Mouse (Mus musculus): ENCODE measurements around the gene Fut9. TPM values are rescaled to one million over a fixed set of nuclear protein-coding genes. Genes with fewer than 3 reads are reported as not detected.

Gene Fut9
- total and polyA plus RNA-seq, 3 experiments = not detected

- Histone ChIP-seq H3K27ac (ENCODE audit: insufficient read depth, low read depth) (no peak overlapping the region), H3K9me3 (replicated peaks; ENCODE audit: low read length) (peaks cover 5% of the 10 kb centered on the region), H3K9ac (ENCODE audit: insufficient read depth, low read depth) (no peak overlapping the region), H3K36me3 (replicated peaks in 1 of 2; ENCODE audit: control insufficient read depth in 1 of 2, insufficient read depth in 1 of 2, low read length in 1 of 2) (no peaks in the 10 kb centered on the region), H3K4me2 (ENCODE audit: insufficient read depth, low read depth, poor library complexity, severe bottlenecking) (no peak overlapping the region), H3K4me1 (ENCODE audit: control insufficient read depth in 1 of 2, insufficient read depth in 2 of 2) (no peaks in the 10 kb centered on the region), H3K79me2 (replicated peaks; ENCODE audit: control insufficient read depth, extremely low read depth, insufficient read depth, poor library complexity, severe bottlenecking) (no peaks in the 10 kb centered on the region), H3K27me3 (replicated peaks) (no peaks in the 10 kb centered on the region), H3K4me3 (replicated peaks in 1 of 3; ENCODE audit: low read depth in 2 of 3, low read length in 2 of 3, poor library complexity in 1 of 3) (no peak overlapping the region)
- DNase-seq (ENCODE audit: extremely low read depth) = no peak
- in situ Hi-C loops (cut with MboI; ENCODE audit: low pct_ligation_motif_present, low pct_unique_long_range_greater_than_20kb, low sequenced_read_pairs) (no loop called here), dilution Hi-C loops (cut with MboI; ENCODE audit: extremely low pct_ligation_motif_present, extremely low pct_unique_long_range_greater_than_20kb, low sequenced_read_pairs) (no loop called here)
- TF ChIP-seq CTCF (conservative IDR thresholded peaks at IDR 0.05 in 1 of 2, IDR thresholded peaks at IDR 0.05 in 1 of 2; ENCODE audit: low read depth in 2 of 2, low read length in 2 of 2) (no peak), UBTF (IDR thresholded peaks at IDR 0.05; ENCODE audit: low read depth, low read length) (no peak), MXI1 (IDR thresholded peaks at IDR 0.05; ENCODE audit: low read depth, low read length) (no peak), PAX5 (IDR thresholded peaks at IDR 0.05; ENCODE audit: low read length) (no peak), MEF2A (IDR thresholded peaks at IDR 0.05; ENCODE audit: borderline replicate concordance, low read depth, low read length) (no peak)
These were observed 13.3 kb upstream of the Fut9 start for GRCm38 (mm10) chr4:25813340-25813739.

- no peak for DNase-seq (ENCODE audit: extremely low read depth)
- in situ Hi-C loops (cut with MboI; ENCODE audit: low pct_ligation_motif_present, low pct_unique_long_range_greater_than_20kb, low sequenced_read_pairs) (no loop called here), dilution Hi-C loops (cut with MboI; ENCODE audit: extremely low pct_ligation_motif_present, extremely low pct_unique_long_range_greater_than_20kb, low sequenced_read_pairs) (no loop called here)
- H3K36me3 ChIP-seq (replicated peaks in 1 of 2; ENCODE audit: control insufficient read depth in 1 of 2, insufficient read depth in 1 of 2, low read length in 1 of 2) = no peaks in the 10 kb centered on the region
- no peak overlapping the region for H3K4me3 ChIP-seq (replicated peaks in 1 of 3; ENCODE audit: low read depth in 2 of 3, low read length in 2 of 3, poor library complexity in 1 of 3)
- peaks cover 1% of the 10 kb centered on the region for H3K9me3 ChIP-seq (replicated peaks; ENCODE audit: low read length)
- TF ChIP-seq KAT2A (IDR thresholded peaks at IDR 0.05; ENCODE audit: insufficient replicate concordance, low read length) (no peak), SMC3 (IDR thresholded peaks at IDR 0.05; ENCODE audit: low read depth, low read length) (no peak), PAX5 (IDR thresholded peaks at IDR 0.05; ENCODE audit: low read length) (no peak)
- no peak overlapping the region for H3K27ac ChIP-seq (ENCODE audit: insufficient read depth, low read depth)
- H3K79me2 ChIP-seq (replicated peaks; ENCODE audit: control insufficient read depth, extremely low read depth, insufficient read depth, poor library complexity, severe bottlenecking) = no peaks in the 10 kb centered on the region
- no peaks in the 10 kb centered on the region for H3K27me3 ChIP-seq (replicated peaks)
- H3K4me2 ChIP-seq (ENCODE audit: insufficient read depth, low read depth, poor library complexity, severe bottlenecking) = no peak overlapping the region
- H3K9ac ChIP-seq (ENCODE audit: insufficient read depth, low read depth) = no peak overlapping the region
- H3K4me1 ChIP-seq (ENCODE audit: control insufficient read depth in 1 of 2, insufficient read depth in 2 of 2) = no peaks in the 10 kb centered on the region
These were observed 10.0 kb upstream of the Fut9 start for GRCm38 (mm10) chr4:25810058-25810457.

- dilution Hi-C loops (cut with MboI; ENCODE audit: extremely low pct_ligation_motif_present, extremely low pct_unique_long_range_greater_than_20kb, low sequenced_read_pairs) (no loop called here), in situ Hi-C loops (cut with MboI; ENCODE audit: low pct_ligation_motif_present, low pct_unique_long_range_greater_than_20kb, low sequenced_read_pairs) (no loop called here)
- no peak for TF ChIP-seq SIN3A (IDR thresholded peaks at IDR 0.05; ENCODE audit: low read length)
- no peak for TF ChIP-seq ETS1 (conservative IDR thresholded peaks at IDR 0.05; ENCODE audit: low read depth, low read length)
- no peak for TF ChIP-seq TCF12 (IDR thresholded peaks at IDR 0.05; ENCODE audit: low read depth, low read length)
- TF ChIP-seq CHD2 (IDR thresholded peaks at IDR 0.05; ENCODE audit: low read length) = no peak
- no peak for TF ChIP-seq MAFK (IDR thresholded peaks at IDR 0.05; ENCODE audit: insufficient replicate concordance, low read length)
- TF ChIP-seq CTCF (conservative IDR thresholded peaks at IDR 0.05 in 1 of 2, IDR thresholded peaks at IDR 0.05 in 1 of 2; ENCODE audit: low read depth in 2 of 2, low read length in 2 of 2) = no peak
- no peak for TF ChIP-seq SMC3 (IDR thresholded peaks at IDR 0.05; ENCODE audit: low read depth, low read length)
- TF ChIP-seq UBTF (IDR thresholded peaks at IDR 0.05; ENCODE audit: low read depth, low read length) = no peak
- H3K27me3 ChIP-seq (replicated peaks) = no peaks in the 10 kb centered on the region
- H3K9ac ChIP-seq (ENCODE audit: insufficient read depth, low read depth) = no peak overlapping the region
- no peaks in the 10 kb centered on the region for H3K36me3 ChIP-seq (replicated peaks in 1 of 2; ENCODE audit: control insufficient read depth in 1 of 2, insufficient read depth in 1 of 2, low read length in 1 of 2)
- no peaks in the 10 kb centered on the region for H3K4me1 ChIP-seq (ENCODE audit: control insufficient read depth in 1 of 2, insufficient read depth in 2 of 2)
- peaks cover 14% of the 10 kb centered on the region for H3K9me3 ChIP-seq (replicated peaks; ENCODE audit: low read length)
- no peak overlapping the region for H3K27ac ChIP-seq (ENCODE audit: insufficient read depth, low read depth)
- H3K4me2 ChIP-seq (ENCODE audit: insufficient read depth, low read depth, poor library complexity, severe bottlenecking) = no peak overlapping the region
- H3K4me3 ChIP-seq (replicated peaks in 1 of 3; ENCODE audit: low read depth in 2 of 3, low read length in 2 of 3, poor library complexity in 1 of 3) = no peak overlapping the region
- no peak for DNase-seq (ENCODE audit: extremely low read depth)
- H3K79me2 ChIP-seq (replicated peaks; ENCODE audit: control insufficient read depth, extremely low read depth, insufficient read depth, poor library complexity, severe bottlenecking) = no peaks in the 10 kb centered on the region
These were observed 1.7 kb upstream of the Fut9 start for GRCm38 (mm10) chr4:25801751-25802150.
